Mouse (Mus musculus) erythroblast, adult 5-6 weeks (primary cell): Measurements from ENCODE around the gene Il21r. TPM values are rescaled to one million over a fixed set of nuclear protein-coding genes. Genes with fewer than 3 reads are reported as not detected.

Experiments
- ATAC-seq: replicated peaks from 2 replicates; pipeline ENCODE4 v1.8.0; 2016; ENCODE audit warnings: moderate number of reproducible peaks, mild to moderate bottlenecking, moderate TSS enrichment, inconsistent platforms; ENCODE audit not compliant: poor library complexity, low FRiP score, severe bottlenecking
- total RNA-seq, 2 experiments: library from RNA; stranded (forward) in 1 of 2; stranded (reverse) in 1 of 2; fragments of 150-400 nt in 1 of 2; fragments of 200-764, 138-1000 nt in 1 of 2; gene quantifications; 2 replicates each; pipeline versions ENCODE4 v1.2.3 to v1.2.4; 2015 to 2017; ENCODE audit warnings: low replicate concordance in 2 of 2

Il21r gene
- total RNA-seq (2015; ENCODE audit: low replicate concordance) (1.3 TPM in 2 replicates), total RNA-seq (2017; ENCODE audit: low replicate concordance) (0.42 and 0.43 TPM in 2 replicates)

DNA sequence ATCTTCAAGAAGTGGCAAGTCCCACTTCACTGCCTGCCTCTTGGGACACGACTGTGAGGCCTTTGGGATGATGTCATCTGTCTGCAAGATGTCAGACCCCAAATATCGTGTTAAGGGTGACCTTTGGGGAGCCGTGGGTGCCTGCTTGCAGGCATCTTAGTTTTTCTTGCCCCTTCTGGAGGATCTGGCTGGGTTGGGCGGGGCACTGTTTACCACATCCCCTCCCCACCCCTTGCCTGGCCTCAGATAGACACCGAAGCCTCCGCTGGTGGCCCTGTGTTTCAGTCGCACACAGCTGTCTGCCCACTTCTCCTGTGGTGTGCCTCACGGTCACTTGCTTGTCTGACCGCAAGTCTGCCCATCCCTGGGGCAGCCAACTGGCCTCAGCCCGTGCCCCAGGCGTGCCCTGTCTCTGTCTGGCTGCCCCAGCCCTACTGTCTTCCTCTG, at the start of gene Il21r:
TSS of gene Il21r (plus strand) at position 245 of the 447 bp plus-strand sequence.
- ATAC-seq: no peak

DNA sequence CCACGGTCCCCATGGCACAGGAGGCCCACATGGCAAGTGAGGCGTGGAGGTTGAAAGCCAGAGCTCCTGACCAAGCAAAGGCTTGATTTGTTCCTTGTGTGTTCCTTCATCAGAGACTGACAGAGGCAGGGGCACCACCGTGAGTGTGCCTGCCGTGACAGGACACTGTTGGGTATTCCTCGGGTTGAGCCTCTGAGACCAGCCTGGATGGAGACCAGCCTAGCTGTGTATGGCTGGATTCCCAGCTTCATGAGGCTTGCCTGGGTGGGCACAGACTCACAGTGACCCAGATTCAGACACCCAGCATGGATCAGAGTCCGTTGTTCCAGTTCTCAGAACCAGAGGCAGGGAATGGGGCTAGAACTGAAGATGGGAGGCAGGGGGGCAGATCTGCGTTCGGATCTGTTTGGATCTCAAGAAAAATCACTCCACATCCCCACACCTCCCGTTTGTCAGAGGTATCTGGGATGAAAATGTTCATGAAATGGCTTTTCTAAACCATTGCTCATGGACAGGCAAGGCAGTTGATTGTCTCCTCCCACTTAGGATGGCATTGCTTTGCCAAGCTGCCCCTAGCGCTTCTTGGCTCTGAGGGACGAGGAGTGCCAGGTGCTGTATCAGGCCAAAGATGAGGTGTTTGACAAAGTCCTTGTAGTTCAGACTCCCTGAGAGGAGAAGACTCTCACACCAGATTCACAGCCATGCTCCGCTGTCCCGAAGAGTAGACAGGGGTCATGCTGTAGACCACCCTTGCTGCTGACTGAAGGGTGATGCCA, 49.4 kb upstream of the Il21r start:
- ATAC-seq: no peak

DNA sequence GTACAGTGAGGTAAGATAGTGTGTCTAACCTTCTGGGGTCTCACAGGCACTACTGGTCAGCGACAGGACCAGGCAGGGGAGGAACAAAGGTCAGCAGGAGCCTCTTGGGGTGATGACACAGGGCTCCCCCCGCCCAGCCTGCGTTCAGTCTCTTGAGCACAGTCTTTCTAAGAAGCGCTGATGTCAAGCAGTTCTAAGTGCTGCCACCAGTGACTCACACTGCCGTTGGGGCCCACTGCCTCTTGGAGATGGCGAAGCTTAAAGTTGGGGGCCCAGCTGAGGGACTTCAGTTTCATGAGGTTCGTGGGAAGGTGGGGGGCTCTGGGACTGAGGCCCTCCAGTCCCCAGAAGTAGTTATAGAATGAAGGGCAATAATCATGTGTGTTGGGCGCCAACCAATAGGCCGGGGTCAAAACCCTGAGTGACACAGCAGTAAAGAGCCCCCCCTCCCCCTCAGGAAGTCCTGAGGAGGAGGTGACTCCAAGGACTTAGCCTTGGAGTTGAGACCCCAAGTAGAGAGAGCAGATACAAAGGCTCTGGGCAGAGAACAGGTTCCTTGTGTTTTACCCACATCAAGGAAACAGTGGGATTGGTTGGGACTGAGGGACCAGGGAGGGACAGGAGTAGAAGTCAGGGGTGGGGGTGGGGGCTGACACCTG, 48.6 kb upstream of the Il21r start:
- ATAC-seq: no peak

DNA sequence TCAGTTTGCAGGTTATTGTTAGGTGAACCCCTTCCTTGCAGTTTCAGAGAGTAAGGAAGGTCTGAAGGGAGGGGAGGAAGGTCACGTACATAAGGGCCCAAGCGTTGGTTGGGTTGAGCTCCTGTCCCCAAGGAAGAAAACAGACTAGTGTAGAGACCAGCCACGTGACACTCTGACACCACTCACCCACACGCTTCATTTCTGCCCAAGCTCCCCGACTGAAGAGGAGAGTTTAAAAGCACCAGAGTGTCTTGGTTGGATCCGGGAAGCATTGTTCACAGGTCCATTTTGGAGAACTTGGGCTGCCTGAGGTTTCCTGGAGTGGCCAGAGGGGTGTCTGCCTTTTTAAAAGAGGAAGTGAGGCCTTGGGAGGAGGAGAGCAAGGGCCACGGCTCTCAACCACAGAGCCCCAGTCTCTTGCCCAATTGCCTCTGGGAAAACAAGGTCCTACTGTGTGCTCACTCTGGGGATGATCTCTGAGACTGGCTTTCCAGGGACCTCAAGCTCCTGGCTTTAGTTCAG, 47.8 kb upstream of the Il21r start:
- no peak for ATAC-seq

DNA sequence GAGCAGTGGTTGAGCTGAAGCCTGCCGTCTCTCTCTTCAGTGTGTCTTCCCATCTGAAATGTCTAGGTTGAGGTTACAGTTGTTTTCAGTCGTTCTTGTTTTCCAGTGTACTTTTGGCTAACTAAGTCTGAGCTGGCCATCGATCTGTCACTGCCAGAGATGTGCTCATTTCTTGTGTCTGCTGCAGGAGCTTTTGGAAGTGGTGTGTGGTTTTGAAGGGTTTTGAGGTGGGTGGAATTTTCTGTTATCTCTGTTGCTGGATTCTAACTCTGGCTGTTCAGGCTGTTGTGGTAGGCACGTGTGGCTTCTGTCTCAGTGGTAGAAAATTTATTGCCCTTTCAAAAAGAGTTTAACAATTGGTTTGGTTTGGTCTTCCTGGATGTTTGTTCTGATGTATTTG, 47.1 kb upstream of the Il21r start:
- no peak for ATAC-seq

DNA sequence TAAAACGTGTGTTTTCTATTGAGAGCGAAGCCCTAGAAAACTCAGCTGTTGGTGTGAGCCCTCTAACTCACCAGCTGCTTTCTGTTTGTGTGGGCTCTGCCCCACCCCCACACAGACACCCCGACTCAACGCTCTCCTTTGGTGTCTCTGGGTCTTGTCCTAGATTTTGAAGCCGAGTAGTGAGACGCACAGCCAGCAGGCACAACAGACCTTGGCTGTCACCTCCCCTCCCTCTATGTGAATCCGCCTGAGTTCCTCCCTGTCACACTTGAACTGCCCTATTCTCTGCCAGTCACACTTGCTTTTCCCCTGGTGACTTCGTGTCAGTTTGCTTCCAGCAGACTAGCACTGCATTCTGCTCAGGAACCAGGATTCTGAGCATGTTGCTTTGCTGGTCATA, 46.4 kb upstream of the Il21r start:
- ATAC-seq: no peak

DNA sequence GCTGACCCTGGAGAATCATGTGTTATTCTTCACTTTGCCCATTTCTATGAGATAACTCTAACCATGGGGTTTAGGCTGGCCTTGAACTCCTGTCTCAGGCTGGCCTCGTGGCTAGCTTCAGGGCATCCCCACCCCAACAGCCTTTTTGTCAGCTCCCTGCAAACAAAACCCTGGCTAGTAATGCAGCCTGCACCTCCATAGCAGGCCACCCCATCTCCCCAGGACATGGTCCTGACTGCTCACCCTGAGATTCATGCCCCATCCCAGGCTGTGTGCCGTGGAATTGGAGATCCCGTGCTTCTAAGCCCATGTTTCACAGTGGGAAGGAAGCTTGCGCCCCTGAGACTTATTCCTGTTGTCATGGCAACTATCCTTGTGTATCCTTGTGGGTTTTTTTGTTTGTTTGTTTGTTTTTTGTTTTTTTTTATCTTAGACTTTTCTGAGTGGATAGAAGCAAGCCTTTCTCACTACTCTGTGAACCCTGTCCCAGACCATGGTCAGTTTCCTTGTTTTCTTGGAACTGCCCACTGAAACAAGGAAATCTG, 44.8 kb upstream of the Il21r start:
- no peak for ATAC-seq

DNA sequence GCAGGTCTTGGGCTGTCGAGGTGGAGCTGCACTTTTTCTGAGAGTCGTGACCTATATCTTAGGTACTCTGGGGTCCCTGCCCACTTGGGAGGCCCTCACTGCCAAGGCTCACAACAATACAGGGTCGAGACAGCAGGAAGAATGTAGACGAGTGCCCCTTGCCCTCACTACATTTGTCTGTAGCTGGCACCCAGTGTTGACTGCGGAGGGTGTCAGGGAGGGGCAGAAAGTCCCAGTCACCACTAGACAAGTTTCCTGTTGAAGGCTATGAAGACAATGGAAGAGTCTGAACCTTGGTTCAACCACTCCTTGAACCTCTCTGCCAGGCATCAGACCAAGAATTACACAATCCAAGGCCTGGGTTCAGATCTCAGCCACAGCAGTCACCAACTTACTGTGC, 44.2 kb upstream of the Il21r start:
- ATAC-seq: no peak

DNA sequence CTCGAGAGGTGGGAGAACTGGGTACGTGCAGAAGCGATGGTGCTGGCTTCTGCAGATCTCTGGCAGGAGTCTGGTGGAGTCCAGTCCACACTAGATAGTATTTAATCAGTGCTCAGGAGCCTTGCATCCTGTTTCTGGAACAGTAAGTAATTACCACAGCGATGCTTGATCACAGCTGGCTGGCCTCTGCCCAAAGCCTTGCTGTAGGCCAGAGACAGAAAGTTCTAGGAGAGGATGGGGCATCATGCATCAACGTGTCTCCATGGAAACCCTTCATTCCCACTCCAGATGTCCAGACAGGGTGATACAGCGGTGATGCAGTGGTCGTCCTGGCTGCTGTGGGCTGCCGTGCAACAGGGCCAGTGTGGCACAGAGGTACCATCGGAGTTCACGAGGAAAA, 43.7 kb upstream of the Il21r start:
- ATAC-seq: no peak

DNA sequence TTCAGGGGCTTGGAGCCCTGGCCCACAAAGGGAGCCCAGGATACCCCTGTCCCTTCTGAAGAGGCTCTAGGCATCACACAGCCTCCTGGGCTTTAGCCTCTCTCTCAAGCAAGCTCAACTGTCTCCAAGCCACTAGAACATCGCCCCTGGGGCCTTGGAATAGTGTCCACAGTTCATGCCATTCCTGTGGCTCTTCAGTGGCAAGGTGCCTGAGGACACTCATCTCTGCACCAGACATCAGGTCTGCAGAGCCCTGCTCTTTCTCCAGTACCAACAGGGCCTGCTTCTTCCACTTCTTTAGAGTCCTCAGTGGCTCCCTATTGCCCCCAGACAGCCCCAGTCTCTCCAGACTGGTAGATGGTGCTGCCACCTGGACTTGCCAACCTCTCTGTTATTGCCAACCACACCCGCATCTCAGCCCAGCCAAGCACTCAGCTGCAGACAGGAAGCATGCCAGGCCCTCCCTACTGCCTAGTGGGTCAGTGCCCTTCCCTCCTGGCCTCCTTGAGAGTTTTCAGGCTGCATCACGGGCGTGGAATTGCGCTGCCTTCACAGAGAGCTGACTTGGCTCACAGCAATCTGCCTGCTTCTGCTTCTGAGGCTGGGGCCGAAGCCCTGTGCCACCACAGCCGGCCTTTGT, 43.0 kb upstream of the Il21r start:
- no peak for ATAC-seq

DNA sequence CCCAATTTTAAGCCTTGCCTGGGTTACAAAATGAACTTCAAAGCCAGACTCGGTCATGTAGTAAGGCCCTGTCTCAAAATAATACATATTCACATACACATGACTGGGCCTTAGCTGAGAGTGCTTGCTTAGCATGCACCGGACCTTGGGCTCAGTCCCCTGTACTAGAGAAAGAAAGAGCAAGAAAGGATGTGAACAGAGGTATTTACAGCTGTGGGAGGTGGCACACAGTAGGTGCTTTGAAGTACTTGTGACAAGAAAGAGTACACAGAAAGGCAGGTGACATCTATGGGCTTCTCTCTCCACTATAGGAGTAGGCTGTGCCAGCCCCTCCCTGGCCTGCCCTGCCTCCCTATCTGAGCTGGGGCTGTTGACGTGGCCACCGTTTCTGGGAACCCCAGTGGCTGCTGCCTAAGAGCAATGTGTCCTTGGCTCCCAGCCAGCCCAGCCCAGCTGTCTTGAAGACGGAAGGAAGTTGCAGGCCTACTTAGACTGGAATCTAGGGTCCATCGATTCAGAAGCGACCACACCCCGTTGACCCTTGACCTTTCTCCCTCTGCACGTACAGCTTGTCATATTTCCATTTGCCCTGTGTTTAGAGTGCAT, 42.0 kb upstream of the Il21r start:
- no peak for ATAC-seq

DNA sequence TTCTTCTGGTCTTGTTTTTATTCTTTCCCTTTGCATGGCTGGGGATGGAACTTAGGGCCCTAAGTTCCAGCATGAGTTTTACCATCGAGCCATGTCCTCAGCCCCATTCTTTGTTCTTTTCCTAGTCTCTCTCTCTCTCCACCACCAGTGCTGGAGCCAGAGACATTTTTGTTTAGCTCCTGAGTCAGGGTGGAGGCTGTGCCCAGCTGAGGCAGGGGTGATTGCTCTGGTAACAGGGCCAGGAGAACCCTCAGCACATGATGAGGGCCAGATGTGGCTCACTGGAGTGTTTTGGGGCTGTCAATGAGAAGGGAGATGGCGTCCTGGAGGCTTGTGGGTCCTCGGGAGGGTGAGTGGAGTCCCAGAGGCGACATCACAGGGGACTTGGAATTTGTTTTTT, 40.8 kb upstream of the Il21r start:
- ATAC-seq: no peak

DNA sequence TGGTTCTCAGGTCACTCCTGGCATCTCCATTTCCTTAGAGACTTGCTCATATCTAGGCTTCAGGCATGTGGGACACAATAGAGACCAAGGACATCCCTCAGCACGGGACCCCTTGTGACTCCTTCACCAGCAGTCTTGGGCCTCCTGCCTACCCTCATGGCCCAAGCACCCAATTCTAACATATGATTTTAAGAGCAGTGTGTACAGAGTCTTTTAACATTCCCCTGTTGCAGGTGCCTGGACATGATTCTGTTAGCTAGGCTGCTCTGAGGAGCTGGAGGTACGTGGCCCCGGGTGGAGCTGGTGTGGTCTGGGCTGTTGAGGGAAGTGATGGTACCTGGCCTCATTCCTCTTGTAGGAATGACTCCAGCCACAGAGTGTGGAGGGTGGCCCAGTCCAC, 40.1 kb upstream of the Il21r start:
- ATAC-seq: no peak

DNA sequence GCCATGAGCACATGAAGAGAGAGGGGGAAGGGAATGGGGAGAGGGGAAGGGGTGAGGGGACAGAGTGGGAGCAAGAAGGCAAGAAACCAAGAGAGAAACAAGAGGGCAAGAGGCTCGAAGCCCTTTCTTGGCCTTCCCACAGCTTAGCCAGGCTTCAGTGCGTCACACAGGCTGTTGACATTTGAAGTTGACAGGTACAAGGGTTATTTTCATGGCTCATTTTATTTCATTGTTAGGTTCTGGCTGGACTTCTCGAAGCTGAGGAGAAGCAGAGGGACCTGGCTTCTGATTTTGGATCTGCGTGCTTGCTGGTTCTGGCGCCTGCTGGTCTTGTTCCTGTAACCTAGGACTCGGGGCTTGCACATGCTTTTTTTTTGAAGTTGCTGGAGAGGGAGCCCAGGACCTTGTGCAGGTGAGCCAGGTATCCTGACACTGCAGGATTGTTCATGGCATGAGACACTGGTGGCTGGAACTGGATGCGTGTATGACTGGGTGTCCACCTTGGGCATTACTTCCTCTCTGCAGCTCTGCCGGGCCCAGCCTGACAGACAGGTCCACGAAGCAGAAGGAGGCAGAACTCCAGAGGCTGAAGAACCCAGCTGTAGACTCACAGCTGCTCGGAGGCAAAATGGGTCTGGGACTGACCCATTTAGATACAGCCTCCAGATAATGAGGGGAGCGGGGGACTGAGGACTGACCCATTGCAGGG, 38.8 kb upstream of the Il21r start:
- no peak for ATAC-seq

DNA sequence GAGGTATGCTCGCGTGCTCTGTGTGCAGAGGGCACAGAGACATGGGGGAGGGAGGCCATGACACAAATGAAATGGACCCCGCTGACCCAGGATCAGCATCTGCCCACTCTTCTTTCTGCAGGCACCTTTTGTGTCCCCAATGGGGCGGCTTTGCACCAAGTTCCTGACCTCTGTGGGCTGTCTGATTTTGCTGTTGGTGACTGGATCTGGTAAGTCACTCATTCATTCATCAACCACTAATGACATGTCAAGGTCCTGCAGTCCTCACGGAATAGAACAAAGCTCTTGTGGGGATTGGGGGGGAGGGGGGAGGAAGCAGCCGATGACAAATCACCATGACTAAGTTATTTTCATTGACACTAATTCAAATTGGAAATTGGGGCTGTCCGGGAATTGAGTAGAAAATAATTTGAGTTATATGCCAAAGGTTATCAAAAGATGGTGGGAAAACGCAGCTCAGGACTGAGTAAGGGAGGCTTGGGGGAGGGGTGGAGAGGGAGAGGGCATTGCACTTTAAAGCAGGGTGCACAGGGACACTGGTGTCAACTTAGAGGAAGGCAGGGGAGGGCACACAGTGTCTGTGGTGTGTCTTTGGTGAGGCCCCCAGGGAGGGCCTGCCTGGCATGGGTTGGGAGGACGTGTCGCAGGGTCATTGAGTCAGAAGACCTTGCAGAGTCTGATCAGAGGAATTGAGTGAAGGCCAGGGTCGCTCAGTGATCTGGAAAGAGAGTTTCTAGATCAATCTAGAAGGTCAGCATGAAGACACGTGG, 37.5 kb upstream of the Il21r start:
- no peak for ATAC-seq

DNA sequence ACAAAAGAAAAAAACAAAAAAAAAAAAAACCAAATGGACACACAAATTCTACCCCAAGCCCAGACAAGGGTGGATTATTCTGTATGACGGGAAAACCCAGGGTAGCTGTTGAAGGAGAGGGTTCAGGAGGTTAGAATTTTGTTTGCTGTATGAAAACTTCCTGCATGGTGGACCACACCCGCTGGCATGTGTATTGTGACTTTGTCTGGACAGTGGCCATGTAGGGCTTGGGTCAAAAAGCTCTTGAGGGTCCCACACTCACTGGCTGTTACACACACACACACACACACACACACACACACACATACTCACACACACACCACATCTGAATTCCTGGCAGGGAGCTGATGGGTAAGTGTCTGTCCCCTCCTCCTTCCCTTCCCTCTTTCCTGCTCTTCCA, 36.8 kb upstream of the Il21r start:
- no peak for ATAC-seq

DNA sequence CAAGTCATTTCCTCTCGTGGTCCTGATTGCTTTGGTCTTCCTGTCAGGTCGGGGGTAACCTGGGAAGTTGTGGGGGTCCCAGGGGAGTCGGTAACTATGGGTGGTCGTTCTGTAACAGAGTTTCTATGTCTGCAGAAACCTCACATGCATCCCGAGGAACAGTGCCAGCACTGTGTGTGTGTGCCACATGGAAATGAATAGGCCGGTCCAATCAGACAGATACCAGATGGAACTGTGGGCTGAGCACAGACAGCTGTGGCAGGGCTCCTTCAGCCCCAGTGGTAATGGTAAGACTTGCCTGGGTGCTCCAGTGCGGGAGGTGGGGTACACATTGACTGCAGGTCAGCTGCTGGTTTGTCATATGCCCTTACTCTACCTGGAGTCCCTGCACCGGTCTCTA, 34.3 kb upstream of the Il21r start:
- no peak for ATAC-seq

DNA sequence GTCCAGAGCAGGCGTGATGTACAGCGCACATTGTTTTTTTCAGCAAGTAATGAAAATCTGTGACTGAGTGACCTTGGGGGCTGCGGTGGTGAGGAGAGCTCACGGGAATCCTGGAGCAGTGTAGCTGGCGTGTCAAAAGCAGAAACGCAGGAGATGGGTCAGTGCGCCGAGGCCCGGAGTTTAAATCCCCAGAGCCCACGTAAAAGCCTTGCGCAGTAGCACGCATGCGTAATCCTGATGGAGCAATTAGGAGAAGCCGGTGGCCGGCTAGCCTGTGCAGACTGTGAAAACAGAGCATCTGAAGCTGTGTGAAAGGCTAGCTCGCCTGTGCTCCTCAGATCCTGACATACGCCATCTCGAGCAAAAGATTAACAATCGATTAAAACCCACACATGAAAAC, 31.3 kb upstream of the Il21r start:
- ATAC-seq: no peak

DNA sequence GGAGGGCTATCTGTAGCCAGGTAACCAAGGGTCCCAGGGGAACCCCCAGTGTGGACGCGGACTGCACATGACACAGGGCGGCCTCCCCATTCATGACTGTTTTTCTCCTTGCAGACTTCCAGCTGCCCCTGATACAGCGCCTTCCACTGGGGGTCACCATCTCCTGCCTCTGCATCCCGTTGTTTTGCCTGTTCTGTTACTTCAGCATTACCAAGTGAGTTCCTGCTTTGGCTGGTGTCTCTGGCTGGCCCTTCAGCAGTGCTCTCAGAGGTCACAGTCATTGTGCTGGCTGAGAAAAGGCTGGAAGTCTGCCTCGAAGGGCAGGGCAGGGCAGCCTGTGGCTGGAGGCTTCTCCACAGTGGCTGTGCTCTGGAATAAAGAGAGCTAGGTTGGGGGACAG, 30.5 kb upstream of the Il21r start:
- ATAC-seq: no peak
